Mouse (Mus musculus): Measurements from ENCODE around the gene Fat3. TPM values are rescaled to one million over a fixed set of nuclear protein-coding genes. Genes with fewer than 3 reads are reported as not detected.

Fat3 gene
- polyA plus RNA-seq, 1 experiment from 2014 or later = 1.8 TPM

DNA sequence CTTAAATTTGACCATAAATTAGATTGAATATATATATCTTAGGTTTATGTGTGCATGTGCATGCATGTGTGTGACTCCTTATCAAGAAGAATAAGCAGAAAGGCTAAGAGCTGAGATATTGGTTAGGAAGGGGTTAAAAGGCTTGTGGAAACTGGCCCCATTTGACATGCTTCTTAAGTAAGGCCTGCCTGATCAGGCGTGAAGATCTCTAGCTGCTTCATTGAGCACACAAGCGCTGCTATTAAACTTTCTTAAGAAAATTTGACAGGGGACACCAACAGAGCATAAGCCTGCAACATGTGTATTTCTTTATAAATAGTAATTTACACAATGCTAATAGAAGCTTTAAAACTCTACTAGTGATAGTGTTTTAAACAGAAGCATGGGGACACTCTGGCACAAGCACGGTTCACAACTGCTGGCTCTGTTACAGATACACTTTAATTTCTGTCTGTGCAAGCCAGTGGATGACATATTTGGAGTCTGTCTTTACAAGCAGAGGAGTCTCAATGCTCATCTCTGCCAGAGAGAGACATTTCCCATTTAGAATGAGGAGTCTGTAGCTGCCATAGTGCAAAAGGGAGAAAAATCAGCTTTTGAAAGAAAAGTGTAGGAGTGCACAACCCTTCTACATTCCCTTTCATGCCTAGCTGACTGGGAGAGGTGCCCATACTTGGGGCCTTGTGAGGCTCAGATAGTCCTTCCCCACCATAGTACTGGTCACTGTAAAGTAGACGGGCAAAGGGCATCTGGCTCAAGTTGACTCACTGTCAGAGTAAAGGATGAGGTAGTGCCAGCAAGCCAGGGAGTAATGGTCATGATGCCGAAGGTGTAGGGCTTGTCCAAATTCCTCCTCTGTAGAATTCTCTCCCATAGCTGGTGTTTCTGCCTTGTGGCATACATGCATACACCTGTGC lies 408.8 kb downstream of the Fat3 start:
- no peak for ATAC-seq (ENCODE audit: insufficient number of reproducible peaks, insufficient read depth, low FRiP score, low read depth)
- no peak overlapping the region for H3K4me3 ChIP-seq (ENCODE audit: control insufficient read depth in 1 of 2, insufficient read depth in 1 of 2, low read depth in 1 of 2, low read length in 2 of 2)
- no peak overlapping the region for H3K9ac ChIP-seq (ENCODE audit: low read length)
- 69% methylated on average over 5 of the region's 5 CpGs for WGBS
- H3K27me3 ChIP-seq (ENCODE audit: control insufficient read depth, insufficient read depth, low read length) = no peaks in the 10 kb centered on the region
- H3K4me1 ChIP-seq (ENCODE audit: control insufficient read depth in 2 of 2, insufficient read depth in 2 of 2, low read length in 2 of 2) = no peaks in the 10 kb centered on the region
- H3K36me3 ChIP-seq (ENCODE audit: control insufficient read depth, insufficient read depth, low read length) = no peaks in the 10 kb centered on the region
- H3K9me3 ChIP-seq (ENCODE audit: control insufficient read depth, low read length) = no peaks in the 10 kb centered on the region
- no peak overlapping the region for H3K4me2 ChIP-seq (ENCODE audit: low read length)
- no peak overlapping the region for H3K27ac ChIP-seq (replicated peaks in 1 of 2; ENCODE audit: control insufficient read depth in 1 of 2, insufficient read depth in 1 of 2, low read depth in 2 of 2, low read length in 2 of 2)

DNA sequence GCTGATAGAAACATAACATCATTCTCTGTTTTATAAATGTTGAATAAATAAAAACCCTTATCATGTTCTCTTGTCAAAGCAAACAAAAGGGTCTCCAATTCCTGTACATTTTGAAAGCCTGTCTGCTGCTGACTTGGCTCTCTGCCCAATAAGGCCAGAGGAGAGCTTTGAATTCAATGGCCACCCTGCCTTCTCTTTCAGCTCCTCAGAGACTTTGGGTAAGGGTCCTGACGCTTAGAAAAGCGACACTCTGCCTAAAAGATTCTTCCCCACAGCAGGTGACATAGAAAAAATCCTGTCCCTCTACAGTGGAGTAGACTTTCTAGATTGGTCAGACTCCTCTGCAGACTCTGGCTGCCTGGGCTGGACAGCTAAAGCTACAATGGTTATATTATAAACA lies 421.8 kb downstream of the Fat3 start:
- H3K36me3 ChIP-seq (ENCODE audit: control insufficient read depth, insufficient read depth, low read length) = no peaks in the 10 kb centered on the region
- 52% methylated on average over 2 of the region's 2 CpGs for WGBS
- H3K4me3 ChIP-seq (ENCODE audit: control insufficient read depth in 1 of 2, insufficient read depth in 1 of 2, low read depth in 1 of 2, low read length in 2 of 2) = no peak overlapping the region
- no peaks in the 10 kb centered on the region for H3K27me3 ChIP-seq (ENCODE audit: control insufficient read depth, insufficient read depth, low read length)
- no peak overlapping the region for H3K9ac ChIP-seq (ENCODE audit: low read length)
- no peak for ATAC-seq (ENCODE audit: insufficient number of reproducible peaks, insufficient read depth, low FRiP score, low read depth)
- H3K9me3 ChIP-seq (ENCODE audit: control insufficient read depth, low read length) = no peaks in the 10 kb centered on the region
- H3K27ac ChIP-seq (replicated peaks in 1 of 2; ENCODE audit: control insufficient read depth in 1 of 2, insufficient read depth in 1 of 2, low read depth in 2 of 2, low read length in 2 of 2) = no peak overlapping the region
- H3K4me2 ChIP-seq (ENCODE audit: low read length) = no peak overlapping the region
- peaks cover 0 to 3% of the 10 kb centered on the region in 2 experiments; a peak in 2 of 4 replicates for H3K4me1 ChIP-seq (ENCODE audit: control insufficient read depth in 2 of 2, insufficient read depth in 2 of 2, low read length in 2 of 2)

DNA sequence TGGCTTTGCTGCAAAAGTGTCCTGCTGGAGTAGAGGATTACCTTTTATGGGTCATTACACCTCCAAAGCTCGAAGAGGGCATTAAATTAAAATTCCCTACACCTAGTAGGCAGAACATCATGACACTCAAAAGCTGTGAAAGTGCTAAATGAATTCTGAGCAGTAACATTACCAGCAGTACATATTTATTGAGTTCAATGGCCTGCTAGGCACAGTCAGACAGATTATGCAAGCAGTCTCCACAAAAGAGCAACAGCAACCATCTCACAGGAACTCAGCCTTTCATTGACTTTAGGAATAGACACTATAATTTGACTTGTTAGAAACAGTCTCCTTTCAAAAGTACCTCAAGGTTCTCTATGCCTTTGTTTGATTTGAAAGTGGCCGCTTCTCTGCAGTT lies 426.4 kb downstream of the Fat3 start:
- H3K9ac ChIP-seq (ENCODE audit: low read length) = no peak overlapping the region
- no peaks in the 10 kb centered on the region for H3K36me3 ChIP-seq (ENCODE audit: control insufficient read depth, insufficient read depth, low read length)
- H3K27me3 ChIP-seq (ENCODE audit: control insufficient read depth, insufficient read depth, low read length) = no peaks in the 10 kb centered on the region
- 88% methylated on average over 2 of the region's 2 CpGs for WGBS
- no peak overlapping the region for H3K27ac ChIP-seq (replicated peaks in 1 of 2; ENCODE audit: control insufficient read depth in 1 of 2, insufficient read depth in 1 of 2, low read depth in 2 of 2, low read length in 2 of 2)
- peaks cover 0 to 3% of the 10 kb centered on the region in 2 experiments; a peak in 2 of 4 replicates for H3K4me1 ChIP-seq (ENCODE audit: control insufficient read depth in 2 of 2, insufficient read depth in 2 of 2, low read length in 2 of 2)
- H3K4me3 ChIP-seq (ENCODE audit: control insufficient read depth in 1 of 2, insufficient read depth in 1 of 2, low read depth in 1 of 2, low read length in 2 of 2) = no peak overlapping the region
- no peak for ATAC-seq (ENCODE audit: insufficient number of reproducible peaks, insufficient read depth, low FRiP score, low read depth)
- no peak overlapping the region for H3K4me2 ChIP-seq (ENCODE audit: low read length)
- no peaks in the 10 kb centered on the region for H3K9me3 ChIP-seq (ENCODE audit: control insufficient read depth, low read length)

DNA sequence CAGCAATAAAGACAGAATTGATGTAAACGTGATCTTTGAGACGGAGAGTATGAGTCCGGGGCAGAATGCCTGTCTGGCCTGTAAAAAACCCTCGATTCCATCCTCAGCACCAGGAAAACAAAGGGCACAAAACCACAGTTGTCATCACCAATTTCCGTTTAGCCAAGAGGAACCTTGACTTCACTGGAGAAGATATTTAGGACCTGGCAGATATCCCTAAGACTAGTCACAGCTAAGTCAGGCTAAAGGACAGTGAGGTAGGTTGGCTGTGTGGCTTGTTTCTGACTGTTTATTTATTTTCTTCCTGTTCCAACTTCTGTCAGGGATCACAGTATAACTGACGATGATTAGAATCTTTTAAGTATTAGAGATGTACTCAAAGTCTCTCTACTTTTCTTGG lies 427.0 kb downstream of the Fat3 start:
- Histone ChIP-seq H3K4me3 (ENCODE audit: control insufficient read depth in 1 of 2, insufficient read depth in 1 of 2, low read depth in 1 of 2, low read length in 2 of 2) (no peak overlapping the region), H3K27me3 (ENCODE audit: control insufficient read depth, insufficient read depth, low read length) (no peaks in the 10 kb centered on the region), H3K4me2 (ENCODE audit: low read length) (no peak overlapping the region), H3K9ac (ENCODE audit: low read length) (no peak overlapping the region), H3K9me3 (ENCODE audit: control insufficient read depth, low read length) (no peaks in the 10 kb centered on the region), H3K36me3 (ENCODE audit: control insufficient read depth, insufficient read depth, low read length) (no peaks in the 10 kb centered on the region), H3K4me1 (ENCODE audit: control insufficient read depth in 2 of 2, insufficient read depth in 2 of 2, low read length in 2 of 2) (peaks cover 0 to 3% of the 10 kb centered on the region in 2 experiments; a peak in 2 of 4 replicates), H3K27ac (replicated peaks in 1 of 2; ENCODE audit: control insufficient read depth in 1 of 2, insufficient read depth in 1 of 2, low read depth in 2 of 2, low read length in 2 of 2) (no peak overlapping the region)
- ATAC-seq (ENCODE audit: insufficient number of reproducible peaks, insufficient read depth, low FRiP score, low read depth) = no peak
- 78% methylated on average over 6 of the region's 6 CpGs for WGBS

DNA sequence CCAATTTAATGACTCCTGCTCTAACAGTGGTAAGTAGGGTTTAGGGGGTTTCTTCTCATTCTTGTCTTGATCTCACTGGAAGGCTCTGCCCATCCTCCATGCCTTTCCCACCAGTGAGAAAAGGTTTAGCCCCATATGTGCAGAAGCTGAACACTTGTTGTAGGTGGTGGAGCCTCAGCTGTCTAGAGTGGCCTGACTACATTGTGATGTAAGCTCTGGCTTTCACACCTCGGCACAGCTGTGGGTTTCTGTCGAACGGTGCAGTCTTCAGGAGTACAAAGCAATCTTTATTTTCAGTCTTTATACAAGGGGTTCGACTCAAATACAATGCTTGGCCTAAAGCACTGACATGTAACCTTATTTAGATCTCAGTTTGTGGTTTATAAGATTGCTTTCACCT lies 437.6 kb downstream of the Fat3 start:
- H3K27ac ChIP-seq (replicated peaks in 1 of 2; ENCODE audit: control insufficient read depth in 1 of 2, insufficient read depth in 1 of 2, low read depth in 2 of 2, low read length in 2 of 2) = no peak overlapping the region
- no peaks in the 10 kb centered on the region for H3K27me3 ChIP-seq (ENCODE audit: control insufficient read depth, insufficient read depth, low read length)
- H3K4me2 ChIP-seq (ENCODE audit: low read length) = no peak overlapping the region
- ATAC-seq (ENCODE audit: insufficient number of reproducible peaks, insufficient read depth, low FRiP score, low read depth) = no peak
- WGBS = 80% methylated on average over 4 of the region's 4 CpGs
- H3K4me3 ChIP-seq (ENCODE audit: control insufficient read depth in 1 of 2, insufficient read depth in 1 of 2, low read depth in 1 of 2, low read length in 2 of 2) = no peak overlapping the region
- H3K4me1 ChIP-seq (ENCODE audit: control insufficient read depth in 2 of 2, insufficient read depth in 2 of 2, low read length in 2 of 2) = no peaks in the 10 kb centered on the region
- no peak overlapping the region for H3K9ac ChIP-seq (ENCODE audit: low read length)
- H3K9me3 ChIP-seq (ENCODE audit: control insufficient read depth, low read length) = no peaks in the 10 kb centered on the region
- H3K36me3 ChIP-seq (ENCODE audit: control insufficient read depth, insufficient read depth, low read length) = no peaks in the 10 kb centered on the region

DNA sequence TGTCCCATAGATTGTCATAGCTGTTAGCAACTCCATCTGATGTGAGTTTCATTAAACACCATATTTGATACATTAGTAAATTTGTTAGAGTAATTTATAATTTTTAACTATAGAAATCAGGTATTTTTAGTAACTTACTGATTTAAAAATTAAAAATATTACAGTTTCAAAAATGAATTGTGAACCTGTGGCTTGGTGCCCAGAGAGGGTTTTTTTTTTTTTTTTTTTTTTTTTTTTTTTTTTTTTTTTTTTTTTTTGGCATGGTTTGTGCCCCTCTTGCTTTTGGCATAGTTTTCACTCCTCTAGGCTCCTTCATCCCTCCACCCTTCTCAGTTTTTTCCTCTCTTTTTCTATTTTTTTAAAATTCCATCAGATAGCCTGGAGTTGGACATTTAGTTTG lies 438.6 kb downstream of the Fat3 start:
- no peak overlapping the region for H3K27ac ChIP-seq (replicated peaks in 1 of 2; ENCODE audit: control insufficient read depth in 1 of 2, insufficient read depth in 1 of 2, low read depth in 2 of 2, low read length in 2 of 2)
- no peaks in the 10 kb centered on the region for H3K36me3 ChIP-seq (ENCODE audit: control insufficient read depth, insufficient read depth, low read length)
- no peak for ATAC-seq (ENCODE audit: insufficient number of reproducible peaks, insufficient read depth, low FRiP score, low read depth)
- H3K27me3 ChIP-seq (ENCODE audit: control insufficient read depth, insufficient read depth, low read length) = no peaks in the 10 kb centered on the region
- no peak overlapping the region for H3K4me3 ChIP-seq (ENCODE audit: control insufficient read depth in 1 of 2, insufficient read depth in 1 of 2, low read depth in 1 of 2, low read length in 2 of 2)
- no peaks in the 10 kb centered on the region for H3K9me3 ChIP-seq (ENCODE audit: control insufficient read depth, low read length)
- H3K4me1 ChIP-seq (ENCODE audit: control insufficient read depth in 2 of 2, insufficient read depth in 2 of 2, low read length in 2 of 2) = no peaks in the 10 kb centered on the region
- H3K9ac ChIP-seq (ENCODE audit: low read length) = no peak overlapping the region
- no peak overlapping the region for H3K4me2 ChIP-seq (ENCODE audit: low read length)

DNA sequence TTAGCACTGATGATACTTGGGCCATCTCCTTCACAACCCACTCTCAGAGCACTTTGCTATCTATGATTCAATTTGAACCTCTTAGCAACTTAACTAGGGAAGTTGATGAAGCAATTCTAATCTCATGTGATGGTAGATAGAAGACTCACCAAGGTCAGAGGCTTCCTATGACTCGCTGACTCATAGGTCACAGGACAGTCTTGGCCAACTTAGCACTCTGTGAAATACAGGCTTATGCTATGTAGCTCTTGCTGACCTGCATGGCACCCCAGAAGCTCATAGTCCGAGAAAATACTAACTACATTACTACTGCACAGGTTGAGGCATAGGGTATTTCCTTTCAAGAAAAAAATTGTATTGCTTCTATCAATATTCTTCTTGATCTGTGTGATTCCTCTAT lies 454.4 kb downstream of the Fat3 start:
- no peak overlapping the region for H3K27ac ChIP-seq (replicated peaks in 1 of 2; ENCODE audit: control insufficient read depth in 1 of 2, insufficient read depth in 1 of 2, low read depth in 2 of 2, low read length in 2 of 2)
- no peak overlapping the region for H3K9ac ChIP-seq (ENCODE audit: low read length)
- 72% methylated on average over 2 of the region's 2 CpGs for WGBS
- H3K36me3 ChIP-seq (ENCODE audit: control insufficient read depth, insufficient read depth, low read length) = no peaks in the 10 kb centered on the region
- no peaks in the 10 kb centered on the region; a peak in 1 of 4 replicates for H3K4me1 ChIP-seq (ENCODE audit: control insufficient read depth in 2 of 2, insufficient read depth in 2 of 2, low read length in 2 of 2)
- H3K4me2 ChIP-seq (ENCODE audit: low read length) = no peak overlapping the region
- no peak overlapping the region for H3K4me3 ChIP-seq (ENCODE audit: control insufficient read depth in 1 of 2, insufficient read depth in 1 of 2, low read depth in 1 of 2, low read length in 2 of 2)
- no peak for ATAC-seq (ENCODE audit: insufficient number of reproducible peaks, insufficient read depth, low FRiP score, low read depth)
- no peaks in the 10 kb centered on the region for H3K9me3 ChIP-seq (ENCODE audit: control insufficient read depth, low read length)
- H3K27me3 ChIP-seq (ENCODE audit: control insufficient read depth, insufficient read depth, low read length) = no peaks in the 10 kb centered on the region

DNA sequence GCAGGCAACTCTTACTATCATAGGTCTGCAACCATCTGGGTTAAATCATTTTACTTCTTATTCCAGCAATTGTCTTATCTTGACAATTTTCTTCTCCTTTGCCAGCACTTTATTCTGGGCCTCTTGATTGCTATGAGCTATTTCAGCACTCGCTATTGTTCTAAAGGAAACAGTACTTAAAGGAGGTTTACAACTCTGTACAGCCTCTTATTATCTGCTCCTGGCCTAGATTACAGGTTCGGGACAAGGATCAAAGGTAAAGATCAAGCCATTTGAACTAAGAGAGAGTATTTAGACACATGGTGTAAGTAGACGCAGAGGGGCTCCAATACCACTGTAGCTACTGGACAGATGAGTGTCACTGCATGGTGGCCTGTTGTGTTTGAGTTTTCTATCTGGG lies 463.7 kb downstream of the Fat3 start:
- H3K4me1 ChIP-seq (ENCODE audit: control insufficient read depth in 2 of 2, insufficient read depth in 2 of 2, low read length in 2 of 2) = peaks cover 0 to 2% of the 10 kb centered on the region in 2 experiments; a peak in 2 of 4 replicates
- no peak overlapping the region for H3K9ac ChIP-seq (ENCODE audit: low read length)
- WGBS = 36% methylated on average over 3 of the region's 3 CpGs
- no peak overlapping the region for H3K4me2 ChIP-seq (ENCODE audit: low read length)
- H3K4me3 ChIP-seq (ENCODE audit: control insufficient read depth in 1 of 2, insufficient read depth in 1 of 2, low read depth in 1 of 2, low read length in 2 of 2) = no peak overlapping the region
- no peak for ATAC-seq (ENCODE audit: insufficient number of reproducible peaks, insufficient read depth, low FRiP score, low read depth)
- H3K36me3 ChIP-seq (ENCODE audit: control insufficient read depth, insufficient read depth, low read length) = no peaks in the 10 kb centered on the region
- no peaks in the 10 kb centered on the region for H3K9me3 ChIP-seq (ENCODE audit: control insufficient read depth, low read length)
- H3K27me3 ChIP-seq (ENCODE audit: control insufficient read depth, insufficient read depth, low read length) = no peaks in the 10 kb centered on the region
- no peak overlapping the region for H3K27ac ChIP-seq (replicated peaks in 1 of 2; ENCODE audit: control insufficient read depth in 1 of 2, insufficient read depth in 1 of 2, low read depth in 2 of 2, low read length in 2 of 2)
